Mouse (Mus musculus): ENCODE results near the gene Grap. TPM values are rescaled to one million over a fixed set of nuclear protein-coding genes. Genes with fewer than 3 reads are reported as not detected.

The Grap gene
- polyA plus RNA-seq, 1 experiment from 2014 or later, result 7.1 TPM

DNA sequence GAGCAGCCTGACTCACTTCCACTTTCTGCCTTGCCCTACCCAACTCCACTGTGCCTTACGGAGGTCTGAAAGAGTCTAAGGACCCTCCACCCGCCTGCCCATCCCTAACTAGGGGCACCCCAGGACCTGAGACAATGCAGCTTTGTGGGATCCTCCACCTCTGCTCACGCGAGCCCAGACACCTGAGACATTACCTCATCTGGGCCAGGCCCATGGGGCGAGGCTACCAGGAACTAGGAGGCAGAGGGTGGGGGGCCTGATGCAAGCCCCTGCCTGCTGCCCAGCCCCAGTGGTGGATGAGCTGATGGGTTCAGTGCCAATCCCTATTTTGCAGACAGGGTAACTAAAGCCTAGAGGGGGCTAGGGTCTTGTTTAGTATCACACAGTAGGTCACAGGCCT lies 46.4 kb downstream of the Grap start:
- ATAC-seq (ENCODE audit: low FRiP score), result no peak
- H3K9me3 ChIP-seq (ENCODE audit: control insufficient read depth, low read length), result no peaks in the 10 kb centered on the region
- 90% methylated on average over 5 of the region's 5 CpGs for WGBS
- peaks cover 12% of the 10 kb centered on the region; the same call in 1 of the 2 replicates for H3K4me1 ChIP-seq (ENCODE audit: control insufficient read depth, insufficient read depth, low read length)
- no peak for DNase-seq (ENCODE audit: low spot score, missing footprints)
- H3K9ac ChIP-seq (ENCODE audit: low read length), result no peak overlapping the region
- no peaks in the 10 kb centered on the region for H3K36me3 ChIP-seq (ENCODE audit: control insufficient read depth, insufficient read depth, low read length)
- H3K4me2 ChIP-seq, result no peak overlapping the region
- no peak overlapping the region for H3K4me3 ChIP-seq (ENCODE audit: low read depth, low read length)
- no peaks in the 10 kb centered on the region for H3K27me3 ChIP-seq (ENCODE audit: control insufficient read depth, insufficient read depth, low read length)
- H3K27ac ChIP-seq (ENCODE audit: low read depth, low read length), result no peak overlapping the region

DNA sequence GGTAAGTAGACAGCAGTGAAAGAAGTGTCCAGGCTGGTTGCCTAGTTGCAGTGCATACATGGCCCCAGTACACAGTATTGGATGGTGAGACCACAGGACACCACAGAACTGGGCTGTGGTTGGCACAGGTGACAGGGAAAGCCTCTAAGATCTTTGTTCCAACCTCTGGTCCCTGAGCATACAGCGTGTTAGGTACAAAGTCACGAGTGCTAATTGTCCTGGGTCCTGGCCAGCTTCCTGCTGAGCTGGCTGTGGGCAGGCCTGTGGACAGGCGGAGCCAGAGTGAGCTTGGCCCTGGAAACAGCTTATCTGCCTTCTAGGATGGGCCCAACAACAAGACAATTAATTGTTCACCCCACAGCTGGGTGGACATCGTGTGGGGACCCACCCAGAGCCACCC lies 46.9 kb downstream of the Grap start:
- Histone ChIP-seq H3K4me2 (no peak overlapping the region), H3K9ac (ENCODE audit: low read length) (no peak overlapping the region), H3K4me1 (ENCODE audit: control insufficient read depth, insufficient read depth, low read length) (peaks cover 12% of the 10 kb centered on the region; the same call in 1 of the 2 replicates), H3K4me3 (ENCODE audit: low read depth, low read length) (no peak overlapping the region), H3K9me3 (ENCODE audit: control insufficient read depth, low read length) (no peaks in the 10 kb centered on the region), H3K36me3 (ENCODE audit: control insufficient read depth, insufficient read depth, low read length) (no peaks in the 10 kb centered on the region), H3K27ac (ENCODE audit: low read depth, low read length) (no peak overlapping the region), H3K27me3 (ENCODE audit: control insufficient read depth, insufficient read depth, low read length) (no peaks in the 10 kb centered on the region)
- WGBS, result 70% methylated on average over 4 of the region's 4 CpGs
- ATAC-seq (ENCODE audit: low FRiP score) (no peak), DNase-seq (ENCODE audit: low spot score, missing footprints) (no peak)

DNA sequence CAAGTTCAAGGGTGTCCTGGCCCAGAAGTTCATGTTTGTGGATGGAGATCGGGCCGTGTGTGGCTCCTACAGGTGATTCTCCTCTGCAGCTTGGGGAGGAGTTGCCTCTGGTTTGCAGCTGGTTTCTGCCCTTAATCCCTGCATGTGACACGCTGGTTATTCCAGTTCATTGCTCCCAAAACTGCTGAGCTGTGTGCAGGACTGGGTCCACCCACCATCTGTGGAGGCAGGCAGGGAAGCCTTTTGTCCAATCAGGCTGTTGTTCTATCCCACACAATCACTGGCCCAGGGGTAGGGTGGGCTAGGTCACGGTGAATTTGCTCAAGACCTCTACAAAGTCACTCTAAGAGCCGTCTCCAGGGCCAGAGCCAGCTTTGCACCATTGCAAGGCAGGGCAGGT lies 48.6 kb downstream of the Grap start:
- no peaks in the 10 kb centered on the region for H3K36me3 ChIP-seq (ENCODE audit: control insufficient read depth, insufficient read depth, low read length)
- no peak overlapping the region for H3K4me3 ChIP-seq (ENCODE audit: low read depth, low read length)
- ATAC-seq (ENCODE audit: low FRiP score) (no peak), DNase-seq (ENCODE audit: low spot score, missing footprints) (no peak)
- no peak overlapping the region for H3K4me2 ChIP-seq
- H3K4me1 ChIP-seq (ENCODE audit: control insufficient read depth, insufficient read depth, low read length), result peaks cover 12% of the 10 kb centered on the region; the same call in 1 of the 2 replicates
- H3K27ac ChIP-seq (ENCODE audit: low read depth, low read length), result no peak overlapping the region
- no peaks in the 10 kb centered on the region for H3K9me3 ChIP-seq (ENCODE audit: control insufficient read depth, low read length)
- no peaks in the 10 kb centered on the region for H3K27me3 ChIP-seq (ENCODE audit: control insufficient read depth, insufficient read depth, low read length)
- 28% methylated on average over 5 of the region's 5 CpGs for WGBS
- no peak overlapping the region for H3K9ac ChIP-seq (ENCODE audit: low read length)

DNA sequence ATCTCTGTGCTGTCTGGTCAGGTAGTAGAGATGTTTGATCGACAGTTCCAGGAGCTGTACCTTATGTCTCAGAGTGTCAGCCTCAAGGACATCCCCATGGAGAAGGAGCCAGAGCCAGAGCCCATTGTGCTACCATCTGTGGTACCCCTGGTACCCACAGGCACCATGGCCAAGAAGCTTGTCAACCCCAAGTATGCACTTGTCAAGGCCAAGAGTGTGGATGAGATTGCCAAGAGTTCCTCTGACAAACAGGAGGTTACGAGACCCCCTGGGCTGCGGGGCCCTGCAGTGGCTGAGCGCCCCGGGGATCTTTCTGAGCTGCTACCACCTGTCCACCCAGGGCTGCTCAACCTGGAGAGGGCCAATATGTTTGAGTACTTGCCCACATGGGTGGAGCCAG lies 49.4 kb downstream of the Grap start:
- Histone ChIP-seq H3K4me1 (ENCODE audit: control insufficient read depth, insufficient read depth, low read length) (peaks cover 12% of the 10 kb centered on the region; the same call in 1 of the 2 replicates), H3K4me2 (no peak overlapping the region), H3K9me3 (ENCODE audit: control insufficient read depth, low read length) (no peaks in the 10 kb centered on the region), H3K9ac (ENCODE audit: low read length) (no peak overlapping the region), H3K36me3 (ENCODE audit: control insufficient read depth, insufficient read depth, low read length) (no peaks in the 10 kb centered on the region), H3K4me3 (ENCODE audit: low read depth, low read length) (no peak overlapping the region), H3K27ac (ENCODE audit: low read depth, low read length) (no peak overlapping the region), H3K27me3 (ENCODE audit: control insufficient read depth, insufficient read depth, low read length) (no peaks in the 10 kb centered on the region)
- ATAC-seq (ENCODE audit: low FRiP score), result no peak
- no peak for DNase-seq (ENCODE audit: low spot score, missing footprints)
- 93% methylated on average over 5 of the region's 5 CpGs for WGBS

DNA sequence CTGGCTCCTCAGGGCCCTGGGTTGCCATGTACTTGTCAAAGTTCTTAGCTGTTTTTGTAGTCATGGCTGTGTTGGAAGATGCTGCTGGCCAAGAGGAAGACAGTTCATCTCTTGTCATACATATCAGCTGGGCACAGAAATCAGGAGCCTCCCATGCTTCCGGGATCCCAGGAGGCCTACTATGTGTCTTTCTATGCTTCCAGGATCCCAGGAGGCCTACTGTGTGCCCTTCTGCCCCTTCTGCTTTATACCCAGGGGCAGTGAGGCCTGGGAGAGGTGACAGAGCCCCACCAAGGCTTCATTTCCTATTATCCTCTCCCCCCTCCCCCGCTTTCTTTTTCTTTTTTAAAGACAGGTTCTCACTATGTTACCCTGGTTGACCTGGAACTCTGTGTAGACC lies 52.5 kb downstream of the Grap start:
- 88% methylated on average over 2 of the region's 2 CpGs for WGBS
- H3K9me3 ChIP-seq (ENCODE audit: control insufficient read depth, low read length), result no peaks in the 10 kb centered on the region

DNA sequence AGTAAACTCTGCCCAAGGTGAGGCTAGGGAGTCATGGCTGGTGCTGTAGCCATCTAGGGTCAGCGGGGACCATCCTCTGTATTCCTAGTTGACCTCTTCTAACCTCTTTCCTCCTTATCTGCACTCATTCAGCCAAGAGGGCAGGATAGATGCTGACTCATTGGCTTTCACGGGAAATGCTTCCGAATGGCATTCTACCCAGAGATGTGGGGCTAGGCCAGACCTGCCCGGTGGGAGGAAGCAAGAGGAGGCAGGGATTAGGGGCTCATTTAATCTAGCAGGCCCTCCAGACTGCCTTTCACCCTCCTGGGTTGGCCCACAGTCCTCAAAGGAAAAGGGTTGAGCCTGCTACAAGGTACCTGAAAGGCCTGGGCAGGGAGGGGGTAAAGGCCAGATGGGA lies 53.2 kb downstream of the Grap start:
- Histone ChIP-seq H3K9me3 (ENCODE audit: control insufficient read depth, low read length) (no peaks in the 10 kb centered on the region), H3K36me3 (ENCODE audit: control insufficient read depth, insufficient read depth, low read length) (no peaks in the 10 kb centered on the region), H3K9ac (ENCODE audit: low read length) (no peak overlapping the region), H3K4me2 (no peak overlapping the region), H3K4me3 (ENCODE audit: low read depth, low read length) (no peak overlapping the region), H3K27me3 (ENCODE audit: control insufficient read depth, insufficient read depth, low read length) (no peaks in the 10 kb centered on the region), H3K27ac (ENCODE audit: low read depth, low read length) (no peak overlapping the region), H3K4me1 (ENCODE audit: control insufficient read depth, insufficient read depth, low read length) (peaks cover 6% of the 10 kb centered on the region; the same call in 1 of the 2 replicates)
- WGBS, result 65% methylated on average over 4 of the region's 4 CpGs
- DNase-seq (ENCODE audit: low spot score, missing footprints) (no peak), ATAC-seq (ENCODE audit: low FRiP score) (no peak)

More for the DNA sequence above, 52.5 kb downstream of the Grap start:
- no peaks in the 10 kb centered on the region for H3K36me3 ChIP-seq (ENCODE audit: control insufficient read depth, insufficient read depth, low read length)
- H3K4me2 ChIP-seq, result no peak overlapping the region
- H3K27me3 ChIP-seq (ENCODE audit: control insufficient read depth, insufficient read depth, low read length), result no peaks in the 10 kb centered on the region
- H3K27ac ChIP-seq (ENCODE audit: low read depth, low read length), result no peak overlapping the region
- no peak overlapping the region for H3K4me3 ChIP-seq (ENCODE audit: low read depth, low read length)
- ATAC-seq (ENCODE audit: low FRiP score) (no peak), DNase-seq (ENCODE audit: low spot score, missing footprints) (no peak)
- H3K9ac ChIP-seq (ENCODE audit: low read length), result no peak overlapping the region
- H3K4me1 ChIP-seq (ENCODE audit: control insufficient read depth, insufficient read depth, low read length), result peaks cover 7% of the 10 kb centered on the region; the same call in 1 of the 2 replicates

DNA sequence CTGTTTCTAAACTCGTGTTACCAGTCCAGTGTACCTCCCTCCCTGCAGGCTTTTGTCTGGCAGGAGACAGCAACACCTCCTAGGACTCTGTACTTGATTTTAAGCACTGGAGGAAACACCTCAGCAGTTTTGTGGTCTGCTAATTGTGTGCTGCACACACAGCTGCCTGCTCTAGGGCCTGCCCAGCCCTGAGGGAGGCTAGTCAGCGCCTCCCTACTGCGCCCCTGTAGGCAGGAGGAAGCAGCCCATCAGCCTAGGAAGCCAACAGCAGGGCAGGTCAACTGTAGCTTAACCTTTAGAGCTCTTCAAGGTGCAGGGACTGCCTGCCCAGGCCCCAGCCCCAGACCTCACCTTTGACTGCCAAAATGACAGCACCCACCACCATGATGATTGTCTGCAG lies 55.9 kb downstream of the Grap start:
- no peak overlapping the region for H3K27ac ChIP-seq (ENCODE audit: low read depth, low read length)

DNA sequence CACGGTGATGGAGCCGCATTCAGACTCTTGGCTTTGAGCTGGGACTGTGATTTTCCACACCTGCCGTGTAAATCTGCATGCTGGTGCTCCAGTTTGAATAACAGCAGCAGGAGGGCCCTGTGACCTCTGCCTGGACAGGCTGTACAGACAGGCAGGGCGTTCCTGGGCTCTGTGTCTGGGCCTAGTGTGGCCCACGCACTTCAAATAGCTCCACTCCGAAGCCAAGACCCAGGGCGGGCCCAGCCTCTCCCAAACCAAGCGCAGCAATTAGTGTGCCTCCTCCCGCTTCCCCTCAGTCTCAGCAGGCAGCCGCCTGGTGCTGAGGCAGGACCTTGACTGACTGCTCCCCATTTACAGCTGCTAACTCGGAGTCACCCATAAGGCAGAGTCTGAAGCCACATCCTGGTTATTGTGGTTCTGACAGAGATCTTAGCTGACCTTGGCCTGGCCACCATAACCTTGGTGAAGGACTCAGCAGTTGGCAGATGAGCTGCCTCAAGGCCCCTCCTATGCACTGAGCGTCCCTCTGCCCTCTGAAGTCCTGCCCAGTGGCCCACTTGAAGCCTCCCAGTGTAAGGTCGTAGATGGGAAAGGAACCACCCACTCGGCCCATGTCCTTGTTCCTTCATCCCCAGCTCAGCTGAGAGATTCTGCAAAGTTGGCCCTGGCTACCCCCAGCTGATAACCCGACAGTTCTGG lies 60.2 kb downstream of the Grap start:
- Histone ChIP-seq H3K4me1 (ENCODE audit: control insufficient read depth, insufficient read depth, low read length) (no peaks in the 10 kb centered on the region), H3K4me2 (no peak overlapping the region), H3K36me3 (ENCODE audit: control insufficient read depth, insufficient read depth, low read length) (no peaks in the 10 kb centered on the region), H3K27me3 (ENCODE audit: control insufficient read depth, insufficient read depth, low read length) (no peaks in the 10 kb centered on the region), H3K4me3 (ENCODE audit: low read depth, low read length) (no peak overlapping the region), H3K9me3 (ENCODE audit: control insufficient read depth, low read length) (no peaks in the 10 kb centered on the region), H3K27ac (ENCODE audit: low read depth, low read length) (no peak overlapping the region), H3K9ac (ENCODE audit: low read length) (no peak overlapping the region)
- WGBS, result 63% methylated on average over 15 of the region's 15 CpGs
- ATAC-seq (ENCODE audit: low FRiP score), result no peak
- no peak for DNase-seq (ENCODE audit: low spot score, missing footprints)

More for the DNA sequence above, 55.9 kb downstream of the Grap start:
- Histone ChIP-seq H3K9ac (ENCODE audit: low read length) (no peak overlapping the region), H3K4me3 (ENCODE audit: low read depth, low read length) (no peak overlapping the region), H3K4me2 (no peak overlapping the region), H3K4me1 (ENCODE audit: control insufficient read depth, insufficient read depth, low read length) (no peaks in the 10 kb centered on the region), H3K27me3 (ENCODE audit: control insufficient read depth, insufficient read depth, low read length) (no peaks in the 10 kb centered on the region), H3K36me3 (ENCODE audit: control insufficient read depth, insufficient read depth, low read length) (no peaks in the 10 kb centered on the region), H3K9me3 (ENCODE audit: control insufficient read depth, low read length) (no peaks in the 10 kb centered on the region)
- ATAC-seq (ENCODE audit: low FRiP score) (no peak), DNase-seq (ENCODE audit: low spot score, missing footprints) (no peak)
- WGBS, result 62% methylated on average over 3 of the region's 3 CpGs

DNA sequence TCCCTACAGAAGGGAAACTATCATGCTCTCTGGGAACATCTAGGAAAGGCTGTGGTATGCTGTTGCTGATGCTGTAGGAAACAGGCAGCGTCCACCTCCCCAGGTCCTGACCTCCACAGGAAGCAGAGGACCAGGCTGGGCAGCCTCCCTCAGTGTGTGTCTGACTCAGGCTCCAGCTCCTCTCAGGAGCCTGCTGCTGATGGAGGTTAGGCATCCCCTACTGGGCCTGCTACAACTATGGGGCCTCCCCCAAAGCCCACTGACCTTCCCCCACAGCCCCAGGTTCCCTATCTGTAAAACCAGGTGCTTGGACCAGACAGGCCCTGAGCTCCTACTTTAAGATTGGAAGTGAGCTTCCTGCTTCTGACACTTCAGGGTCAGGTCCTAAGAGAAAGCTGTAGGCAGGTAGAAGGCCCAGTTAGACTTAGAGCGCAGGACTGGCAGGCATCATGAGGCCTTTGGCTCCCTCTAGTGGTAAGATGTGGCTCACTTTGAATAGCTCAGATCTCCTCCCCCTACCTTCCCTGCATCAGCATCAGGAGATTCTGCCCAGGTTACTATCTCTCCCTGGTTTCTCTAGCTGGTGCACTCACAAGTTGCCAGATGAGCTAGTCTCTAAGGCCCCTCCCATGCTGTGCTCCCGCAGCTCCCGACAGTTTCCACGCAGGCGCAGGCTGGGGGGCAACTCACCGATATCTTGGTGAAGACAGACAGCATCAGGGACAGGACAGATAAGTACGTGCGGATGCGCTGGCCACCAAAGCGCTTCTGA lies 61.5 kb downstream of the Grap start:
- Histone ChIP-seq H3K4me1 (ENCODE audit: control insufficient read depth, insufficient read depth, low read length) (no peaks in the 10 kb centered on the region), H3K27ac (ENCODE audit: low read depth, low read length) (no peak overlapping the region), H3K9me3 (ENCODE audit: control insufficient read depth, low read length) (no peaks in the 10 kb centered on the region), H3K9ac (ENCODE audit: low read length) (no peak overlapping the region), H3K4me2 (no peak overlapping the region), H3K27me3 (ENCODE audit: control insufficient read depth, insufficient read depth, low read length) (no peaks in the 10 kb centered on the region), H3K36me3 (ENCODE audit: control insufficient read depth, insufficient read depth, low read length) (no peaks in the 10 kb centered on the region), H3K4me3 (ENCODE audit: low read depth, low read length) (no peak overlapping the region)
- 45% methylated on average over 11 of the region's 11 CpGs for WGBS
- DNase-seq (ENCODE audit: low spot score, missing footprints), result peak; percentile 97
- ATAC-seq (ENCODE audit: low FRiP score), result peak; percentile 50
